Mouse (Mus musculus) megakaryocyte progenitor cell, adult 5-6 weeks (primary cell): ENCODE measurements at regions not wholly inside any gene's neighbourhood (a gene's known extent, or its start where the extent isn't known, plus 50 kb on each side); places are given as distances from the start of the nearest gene placed in this dataset.

Experiments
- ATAC-seq: replicated peaks from 2 replicates; pipeline ENCODE4 v1.8.0; 2016; ENCODE audit warnings: mild to moderate bottlenecking, moderate TSS enrichment, inconsistent platforms; ENCODE audit not compliant: poor library complexity

DNA sequence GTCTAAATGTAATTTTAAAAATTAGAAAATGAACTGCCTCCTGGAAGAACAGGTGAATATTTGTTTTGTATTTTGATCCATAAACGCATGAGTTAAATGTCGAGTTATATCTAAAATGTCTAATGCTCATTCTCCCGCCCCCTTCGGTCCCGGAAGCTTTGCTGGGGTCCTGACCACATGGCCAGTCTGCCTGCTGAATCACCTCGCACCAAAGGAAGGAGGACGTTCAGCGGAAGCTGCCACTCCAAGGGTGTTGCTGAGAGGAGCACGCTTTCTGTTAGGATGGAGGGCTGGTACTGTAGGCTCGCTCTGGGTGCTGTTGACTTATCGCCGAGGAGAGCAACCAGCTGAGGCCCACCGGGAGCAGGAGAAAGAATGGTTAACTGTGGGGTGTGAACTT lies 328.0 kb downstream of the Zfp706 start:
- ATAC-seq = no peak

DNA sequence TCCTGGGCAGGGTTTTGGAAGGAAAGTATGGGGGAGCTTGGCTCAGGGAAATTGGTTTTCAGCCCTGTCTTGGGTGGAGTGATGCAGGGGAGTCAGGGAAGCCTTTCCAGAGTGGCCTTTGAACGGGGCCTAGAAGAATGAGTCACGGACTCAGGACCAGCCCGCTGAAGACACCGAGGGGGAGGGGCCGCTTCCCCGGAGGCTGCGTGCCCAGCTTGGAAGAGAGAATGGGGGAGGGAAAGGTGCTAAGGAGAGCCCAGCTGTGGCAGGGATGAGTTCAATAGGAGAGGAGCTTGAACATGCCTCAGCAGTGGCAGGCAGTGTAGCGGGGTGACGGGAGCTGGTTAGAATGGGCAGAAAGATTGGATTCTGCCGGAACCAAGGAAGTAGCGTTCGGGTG lies 337.8 kb downstream of the Zfp706 start:
- no peak for ATAC-seq

DNA sequence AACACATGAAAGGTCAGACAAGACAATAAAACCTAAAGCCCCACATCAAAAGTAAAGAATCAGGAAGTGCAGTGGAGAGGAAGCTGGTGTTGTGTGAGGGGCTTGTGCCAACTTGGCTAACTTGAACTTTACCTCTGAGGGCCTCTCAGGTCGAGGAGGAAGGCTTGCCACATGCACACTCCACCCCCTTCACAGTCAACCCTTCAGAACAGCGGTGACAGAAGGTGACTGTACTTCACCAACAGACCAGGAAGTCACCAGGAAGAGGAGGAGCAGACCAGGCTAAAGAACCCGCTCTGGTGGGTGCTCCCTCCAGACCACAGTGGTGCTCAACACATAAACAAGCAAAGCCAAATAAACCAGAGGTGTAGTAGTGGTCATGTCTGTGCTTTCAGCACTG lies 341.0 kb downstream of the Zfp706 start:
- ATAC-seq = peak; percentile 88

DNA sequence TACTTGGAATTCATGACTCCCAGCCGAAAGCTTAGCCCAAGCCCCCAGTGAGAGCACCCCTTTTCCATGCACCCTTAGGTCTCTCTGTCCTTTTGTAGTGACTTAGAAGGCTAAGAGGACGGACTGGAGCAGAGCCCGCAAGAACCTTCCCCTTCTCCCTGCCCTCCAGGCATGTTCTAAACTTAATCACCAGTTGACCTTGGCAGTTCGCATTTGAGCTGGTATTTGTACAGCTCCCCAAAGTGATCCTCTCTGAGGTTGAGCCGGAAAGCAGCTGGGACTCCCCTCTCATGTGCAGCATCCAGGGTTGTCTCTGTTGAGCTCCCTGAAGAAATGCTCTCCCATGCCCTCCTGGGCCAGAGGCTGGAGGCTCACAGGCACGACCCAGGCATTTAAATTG lies 343.2 kb downstream of the Zfp706 start:
- ATAC-seq = no peak

DNA sequence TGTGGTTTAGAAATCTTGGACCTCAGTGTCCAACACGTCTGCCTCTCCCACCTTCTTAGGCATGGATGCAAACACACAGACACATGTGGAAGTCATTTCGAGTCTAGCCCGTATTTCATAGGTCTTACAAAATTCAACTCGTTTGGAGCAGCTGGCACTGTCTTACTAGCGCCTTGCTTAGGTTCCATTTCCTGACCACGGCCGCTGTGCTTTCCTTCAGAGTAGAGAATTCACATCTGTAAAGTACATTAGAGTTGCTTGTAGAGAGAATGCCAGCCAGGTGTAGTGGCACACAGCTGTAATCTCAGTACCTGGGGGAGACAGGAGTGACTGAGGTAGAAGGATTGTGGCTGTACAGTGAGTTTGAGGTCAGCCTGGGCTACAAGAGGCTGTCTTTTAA lies 346.6 kb downstream of the Zfp706 start:
- no peak for ATAC-seq
